Mouse (Mus musculus) kidney, postnatal 14 days (tissue): ENCODE results near the gene Pcid2.
A peak's percentile ranks its signal among the peaks of the same experiment; 100 is the strongest.

Experiments
- DNase-seq: peaks from one replicate; pipeline ENCODE4 v3.0.0; 2022; ENCODE audit warnings: mixed read lengths

The Pcid2 gene

GRCm38 (mm10) chr8:13105087-13105881 is at the start of gene Pcid2, which contains the start of gene Cul4a:
Pcid2 (minus strand) TSS chr8:13105459.
Cul4a (plus strand) TSS chr8:13105621.
- DNase-seq, result peak; percentile 98

- no peak for DNase-seq
Measured at GRCm38 (mm10) chr8:13154099-13154498, 48.8 kb upstream of the Pcid2 start.

DNA sequence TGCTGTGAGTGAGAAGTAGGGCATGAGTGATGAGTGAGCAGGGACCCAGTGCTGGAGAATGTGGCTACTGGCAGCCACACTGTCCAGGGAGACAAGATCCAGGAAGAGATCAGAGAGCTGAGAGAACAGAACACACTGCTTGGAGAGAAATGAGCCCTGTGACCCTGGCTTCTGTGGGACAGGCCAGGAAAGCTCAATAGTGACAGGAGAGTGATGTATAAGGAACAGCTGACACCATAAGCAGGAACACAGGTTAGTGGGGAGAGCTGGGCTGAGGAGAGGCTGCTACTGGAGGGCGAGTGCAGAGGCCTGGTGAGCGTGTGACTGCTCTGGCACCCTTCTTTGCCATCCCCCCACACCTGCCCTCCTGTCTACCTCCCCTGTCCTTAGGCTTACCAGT is 45.7 kb upstream of the Pcid2 start:
- no peak for DNase-seq

- no peak for DNase-seq
Measured at GRCm38 (mm10) chr8:13149866-13150265, 44.6 kb upstream of the Pcid2 start.

DNA sequence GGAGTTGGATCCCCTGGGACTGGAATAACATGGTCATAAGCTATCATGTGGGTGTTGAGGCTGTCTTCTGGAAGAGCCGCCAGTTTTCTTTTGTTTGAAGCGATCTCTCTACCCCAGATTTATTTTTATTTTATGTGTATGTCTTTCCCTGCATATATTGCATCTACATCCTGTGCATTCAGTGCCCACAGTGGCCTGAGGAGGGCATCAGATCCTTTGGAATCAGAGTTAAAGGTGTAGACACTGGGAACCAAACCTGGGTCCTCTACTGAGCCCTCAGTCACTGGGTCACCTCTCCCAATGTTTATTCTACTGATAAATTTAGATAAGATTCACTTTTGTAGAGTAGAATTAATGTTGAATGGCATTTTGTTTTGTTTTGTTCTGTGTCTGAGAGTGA is 44.0 kb upstream of the Pcid2 start:
- no peak for DNase-seq

GRCm38 (mm10) chr8:13148476-13148875 is 43.2 kb upstream of the Pcid2 start:
- DNase-seq, result no peak

- no peak for DNase-seq
Measured at GRCm38 (mm10) chr8:13141681-13142080, 36.4 kb upstream of the Pcid2 start.

DNA sequence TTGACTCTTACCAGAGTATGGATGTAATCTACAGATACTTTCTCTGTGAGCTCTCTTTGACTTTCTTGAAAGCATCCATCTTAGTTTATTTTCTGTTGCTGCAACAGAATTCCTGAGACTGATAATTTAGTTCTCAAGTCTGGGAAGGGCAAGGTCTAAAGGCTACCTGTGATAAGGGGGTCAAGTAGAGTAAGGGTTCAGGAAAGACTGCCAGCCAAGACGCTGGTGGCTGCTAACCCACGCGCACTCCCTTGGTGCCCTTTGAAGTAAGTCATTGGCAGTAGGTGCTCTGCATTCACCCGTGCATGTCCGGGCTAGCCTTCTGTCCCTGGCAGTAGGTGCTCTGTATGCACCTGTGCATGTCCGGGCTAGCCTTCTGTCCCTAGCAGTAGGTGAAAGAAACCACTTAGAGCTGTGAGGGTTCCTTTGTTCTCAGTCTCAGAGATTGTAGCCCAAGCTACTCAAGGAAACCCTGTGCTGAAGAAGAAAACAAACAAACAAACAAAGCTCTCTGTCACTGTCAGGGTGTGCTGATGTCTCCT is 34.5 kb upstream of the Pcid2 start:
- no peak for DNase-seq

GRCm38 (mm10) chr8:13132220-13132619 is 27.0 kb upstream of the Pcid2 start:
- DNase-seq, result peak; percentile 64

- no peak for DNase-seq
Measured at GRCm38 (mm10) chr8:13124897-13125296, 19.6 kb upstream of the Pcid2 start.

- DNase-seq, result no peak
Measured at GRCm38 (mm10) chr8:13122887-13123421, 17.7 kb upstream of the Pcid2 start.

DNA sequence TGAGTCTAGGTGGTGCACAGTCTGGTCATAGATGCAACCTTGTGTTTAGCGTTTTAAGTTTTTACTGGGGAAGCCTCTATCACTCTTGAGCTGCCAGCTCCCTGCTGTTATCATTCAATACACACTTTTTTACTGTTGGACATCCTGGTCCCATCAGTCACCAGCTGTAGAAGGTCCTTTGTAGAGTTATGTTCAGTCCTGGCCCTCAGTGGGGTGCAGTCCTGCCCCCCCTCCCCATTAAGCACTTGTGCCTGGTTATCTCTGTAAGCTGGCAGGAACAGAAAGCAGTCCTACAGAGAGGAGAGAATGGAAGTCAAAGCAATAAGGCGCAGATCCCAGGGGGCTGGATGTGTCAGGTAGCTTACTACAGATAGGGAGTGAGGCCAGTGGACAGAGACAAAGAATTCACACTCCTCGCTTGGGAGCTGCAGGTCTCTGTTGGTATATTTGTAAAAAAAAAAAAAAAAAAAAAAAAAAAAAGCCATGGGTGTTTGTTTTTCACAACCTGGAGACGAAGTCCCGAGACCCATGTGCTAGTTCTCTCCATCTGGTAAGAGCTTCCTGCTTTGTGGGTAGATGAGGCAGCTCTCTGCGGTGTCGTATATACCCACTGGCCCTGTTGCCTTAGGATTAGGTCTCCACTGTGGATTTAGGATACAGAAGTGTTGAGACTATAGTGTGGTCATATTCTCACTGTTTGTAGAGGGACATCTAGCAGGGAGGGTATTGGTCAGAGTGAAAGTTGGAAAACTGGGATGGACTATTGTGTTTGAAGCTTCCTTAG is 15.8 kb upstream of the Pcid2 start:
- no peak for DNase-seq

DNA sequence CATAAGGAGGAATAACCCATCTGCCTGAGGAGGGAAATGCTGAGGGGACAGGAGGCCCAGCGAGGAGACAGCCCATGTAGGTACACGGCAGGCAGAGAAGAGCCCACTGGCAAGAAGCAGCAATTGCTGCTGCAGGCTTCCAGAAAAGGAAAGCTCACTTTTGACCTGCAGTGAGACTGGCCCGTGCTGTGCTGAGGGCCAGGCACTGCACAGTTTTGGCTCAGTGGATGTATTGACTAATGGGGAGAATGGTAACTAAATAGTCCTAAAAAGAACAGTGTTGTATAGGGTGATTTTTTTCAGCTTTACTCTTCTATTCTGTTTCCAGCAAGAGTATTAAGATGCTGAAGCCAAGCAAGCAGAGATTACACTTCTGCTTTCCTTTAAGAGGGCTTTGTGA is 13.3 kb upstream of the Pcid2 start:
- no peak for DNase-seq

DNA sequence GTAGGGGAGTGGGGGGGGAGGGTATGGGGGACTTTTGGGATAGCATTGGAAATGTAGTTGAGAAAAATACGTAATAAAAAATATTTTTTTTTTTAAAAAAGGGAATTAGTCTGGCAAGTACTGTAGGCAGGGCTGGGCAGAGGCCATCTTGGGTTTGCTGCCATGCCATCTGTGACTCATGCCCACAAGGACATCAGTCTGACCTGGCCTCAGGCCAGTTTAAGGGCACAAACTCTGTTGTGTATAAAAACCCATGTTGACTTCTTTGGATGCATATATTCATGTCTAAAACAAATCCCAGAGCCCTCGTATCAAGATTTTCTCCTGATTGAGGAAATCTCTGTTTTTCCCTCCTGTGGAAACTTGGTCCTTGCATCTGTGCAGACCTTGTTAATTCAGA is 11.8 kb upstream of the Pcid2 start:
- DNase-seq, result no peak

- DNase-seq, result no peak
Measured at GRCm38 (mm10) chr8:13113232-13113631, 8.0 kb upstream of the Pcid2 start.

DNA sequence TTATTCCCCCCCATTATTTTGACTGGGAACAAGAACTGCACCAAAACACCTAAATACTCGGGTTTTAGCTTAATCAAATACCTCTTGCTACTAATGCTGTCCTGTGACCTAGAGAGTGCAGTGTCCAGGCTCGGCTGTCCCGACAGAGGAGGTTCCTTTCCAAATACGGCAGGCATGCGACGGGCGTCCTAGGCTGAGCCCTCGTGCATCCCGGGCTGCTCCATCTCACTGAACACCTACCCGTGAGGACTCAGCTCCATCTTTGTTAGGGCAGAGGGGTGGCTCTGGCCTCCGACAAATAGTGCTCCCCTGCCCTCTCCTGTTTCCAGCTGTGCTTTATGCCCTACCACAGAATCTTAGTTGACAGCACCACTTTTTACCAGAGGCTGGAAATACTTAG is 6.7 kb upstream of the Pcid2 start:
- DNase-seq, result no peak

DNA sequence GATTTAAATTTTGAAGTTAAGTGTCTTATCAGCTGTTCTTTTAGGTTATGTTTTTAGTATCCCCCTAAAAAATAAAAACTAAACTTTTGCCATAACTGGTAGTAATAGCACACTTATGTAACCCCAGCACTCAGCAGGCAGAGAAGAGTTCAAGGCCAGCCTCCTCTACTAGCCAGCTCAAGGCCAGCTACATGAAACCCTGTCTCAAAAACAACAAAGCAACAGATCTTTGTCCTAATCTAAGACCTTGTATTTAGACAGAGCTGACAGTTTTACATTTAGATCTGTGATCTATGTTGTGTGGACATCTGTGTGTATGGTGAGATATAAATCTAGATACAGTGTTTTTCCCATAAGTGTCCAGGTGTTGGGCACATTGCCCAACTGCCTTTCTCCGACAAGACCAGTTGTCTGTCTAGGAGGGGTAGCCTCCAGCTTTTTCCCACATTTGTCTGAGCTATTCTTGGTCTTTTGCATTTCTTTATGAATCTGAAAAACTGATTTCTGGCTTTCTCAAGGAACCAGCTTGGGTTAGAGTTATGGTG is 4.2 kb upstream of the Pcid2 start:
- no peak for DNase-seq

DNA sequence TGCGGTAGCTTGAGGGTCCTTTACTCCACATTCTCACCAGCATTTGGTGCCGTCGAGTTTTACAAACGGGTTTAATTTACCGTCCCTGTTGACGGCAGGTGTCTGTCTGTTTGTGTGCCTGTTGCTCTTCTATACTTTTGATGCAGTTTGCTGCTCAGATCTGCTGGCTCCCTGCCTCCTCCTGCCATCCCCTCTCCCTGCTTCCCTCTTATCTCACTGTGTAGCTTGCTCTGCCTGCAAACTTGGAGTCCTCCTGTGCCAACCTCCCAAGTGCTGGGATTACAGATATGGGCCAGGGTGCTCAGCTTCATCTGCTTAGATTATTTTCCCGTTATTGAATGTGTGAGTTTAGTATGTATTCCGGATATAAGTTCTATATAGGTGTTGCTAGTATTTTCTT is 3.7 kb upstream of the Pcid2 start:
- DNase-seq, result no peak

- no peak for DNase-seq
Measured at GRCm38 (mm10) chr8:13107990-13108638, 2.9 kb upstream of the Pcid2 start.

DNA sequence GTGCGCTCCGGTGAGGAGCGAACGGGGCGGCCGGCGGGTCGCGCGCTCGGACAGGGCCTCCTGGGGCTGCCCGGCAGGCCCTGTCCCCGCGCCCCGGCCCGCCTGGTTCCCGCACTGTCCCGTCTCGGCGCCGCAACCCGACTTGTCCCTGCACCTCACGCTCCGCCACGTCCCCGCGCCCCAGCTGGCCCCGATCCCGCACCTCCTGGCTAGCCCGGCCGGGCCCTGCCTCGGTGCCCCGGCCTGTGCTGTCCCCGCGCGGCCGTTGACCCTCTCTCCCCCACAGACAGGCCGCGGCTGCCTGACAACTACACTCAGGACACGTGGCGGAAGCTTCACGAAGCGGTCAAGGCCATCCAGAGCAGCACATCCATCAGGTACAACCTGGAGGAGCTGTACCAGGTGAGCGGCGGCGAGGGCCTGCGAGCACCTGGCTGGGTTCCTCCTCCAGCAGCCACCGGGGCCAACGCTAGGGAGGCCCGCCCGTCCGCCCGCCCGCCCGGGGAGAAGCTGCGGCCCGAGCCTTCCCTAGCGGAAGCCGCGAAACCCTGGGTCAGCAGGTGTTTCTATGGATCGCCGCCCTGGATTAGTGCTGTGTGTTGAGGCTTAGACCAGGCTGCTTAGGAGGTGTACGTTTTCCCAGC is 771 bp upstream of the Pcid2 start:
- no peak for DNase-seq

DNA sequence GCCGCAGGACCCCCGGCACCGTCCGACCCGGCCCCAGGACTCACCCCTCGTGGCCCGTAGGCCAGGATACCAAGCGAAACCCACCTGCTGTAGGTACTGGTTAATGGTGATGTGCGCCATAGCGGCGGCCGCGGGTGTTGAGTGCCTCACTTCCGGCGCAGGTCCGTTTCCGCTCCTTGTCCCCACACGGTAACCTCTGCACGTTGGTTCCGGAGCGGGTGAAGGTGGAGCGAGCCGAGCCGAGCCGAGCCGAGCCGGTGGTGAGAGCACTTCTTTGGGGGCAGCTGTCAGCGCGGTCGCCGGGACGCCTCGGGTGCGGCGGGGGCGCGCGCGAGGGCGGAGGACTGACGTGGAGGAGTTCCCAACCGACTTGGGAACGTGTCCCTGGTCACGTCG is 570 bp downstream of the Pcid2 start:
- DNase-seq, result peak; percentile 93

DNA sequence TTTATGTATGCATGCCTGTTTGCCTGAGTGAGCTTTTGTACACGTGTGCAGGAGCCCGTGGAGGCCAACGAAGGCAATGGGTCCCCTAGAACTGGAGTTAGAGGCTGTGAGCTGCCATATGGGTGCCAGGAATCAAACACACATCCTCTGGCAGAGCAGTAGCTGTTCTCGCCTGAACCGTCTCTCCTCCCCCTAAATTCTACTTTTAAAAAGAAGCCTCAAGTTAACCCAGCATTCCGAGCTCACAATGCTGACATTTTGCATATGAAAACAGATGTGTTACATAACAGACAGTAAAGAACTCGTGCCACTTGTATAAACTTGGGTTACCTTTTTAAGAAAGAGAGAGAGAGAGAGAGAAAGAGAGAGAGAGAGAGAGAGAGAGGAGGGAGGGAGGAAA is 27.7 kb downstream of the Pcid2 start:
- no peak for DNase-seq
